15 mouse cellular contexts compared by ENCODE assay signal in genomic region chr1:184912336-184912735, GRCm38 (mm10). TPM values are rescaled to one million over a fixed set of nuclear protein-coding genes. Genes with fewer than 3 reads are reported as not detected.
"Had no signal": no experiment of that assay in that cellular context is flagged by ENCODE, and none has a peak within 500 bp of the region (broad histone marks: within the 10 kb centered on the region; RNA-seq: fewer than 3 reads in every experiment).

No protein-coding gene starts in this region.

- H3K9me3 ChIP-seq: limb, embryonic 10.5 days; limb, embryonic 13.5 days; liver, embryonic 13.5 days; midbrain, embryonic 12.5 days; midbrain, embryonic 15.5 days had no signal

- ATAC-seq: midbrain, embryonic 15.5 days had no signal

- H3K9ac ChIP-seq: limb, embryonic 13.5 days; liver, embryonic 13.5 days; lung, embryonic 14.5 days; midbrain, embryonic 12.5 days; midbrain, embryonic 15.5 days had no signal

- H3K36me3 ChIP-seq: liver, embryonic 13.5 days had no signal

- DNase-seq: layer of hippocampus, adult 9-11 months; liver; liver, embryonic 13.5 days; right cerebral cortex, postnatal 14 days; right cerebral cortex, postnatal 4 days; thymus, adult 2 months; thymus, postnatal 25 days had no signal

- H3K4me1 ChIP-seq: limb, embryonic 10.5 days; limb, embryonic 13.5 days; liver, embryonic 13.5 days; midbrain, embryonic 12.5 days; midbrain, embryonic 15.5 days had no signal

- H3K27ac ChIP-seq: layer of hippocampus, adult 2 months; limb, embryonic 10.5 days; limb, embryonic 13.5 days; liver, embryonic 13.5 days; macrophage; midbrain, embryonic 12.5 days; midbrain, embryonic 15.5 days; stomach, postnatal 0 days had no signal

- H3K4me2 ChIP-seq: limb, embryonic 13.5 days; liver, embryonic 13.5 days; lung, embryonic 14.5 days; midbrain, embryonic 12.5 days; midbrain, embryonic 15.5 days had no signal

- H3K4me3 ChIP-seq: layer of hippocampus, adult 2 months; limb, embryonic 10.5 days; limb, embryonic 13.5 days; liver, embryonic 13.5 days; midbrain, embryonic 12.5 days; midbrain, embryonic 15.5 days had no signal

- H3K27me3 ChIP-seq: limb, embryonic 13.5 days; liver, embryonic 13.5 days; midbrain, embryonic 12.5 days; midbrain, embryonic 15.5 days had no signal

RNA-seq across cellular contexts. Expression of gene C130074G19Rik, which starts 29.3 kb away (rescaled TPM):
- polyA plus RNA-seq: macrophage had no signal
